Comparison of ENCODE assay signal across 7 mouse cellular contexts in genomic region chr5:151369306-151369721, GRCm38 (mm10). TPM values are rescaled to one million over a fixed set of nuclear protein-coding genes. Genes with fewer than 3 reads are reported as not detected.
DNase-seq lines count a peak whose midpoint lies in the region; ATAC-seq and TF ChIP-seq lines count a peak whose summit lies in the region.

No protein-coding gene starts in this region.

- no peaks in the 10 kb centered on the region for H3K9me3 ChIP-seq in heart, embryonic 13.5 days
- H3K9me3 ChIP-seq in kidney, postnatal 0 days (replicated peaks; ENCODE audit: low read length), result no peaks in the 10 kb centered on the region
- no peaks in the 10 kb centered on the region for H3K9me3 ChIP-seq in midbrain, embryonic 12.5 days

- H3K27me3 ChIP-seq in spleen, adult 2 months (ENCODE audit: control insufficient read depth, insufficient read depth, low read length), result no peaks in the 10 kb centered on the region
- no peaks in the 10 kb centered on the region for H3K27me3 ChIP-seq in heart, embryonic 13.5 days (replicated peaks)
- no peaks in the 10 kb centered on the region for H3K27me3 ChIP-seq in kidney, postnatal 0 days (ENCODE audit: insufficient read depth, low read length)
- H3K27me3 ChIP-seq in midbrain, embryonic 12.5 days, result no peaks in the 10 kb centered on the region

- H3K27ac ChIP-seq in spleen, adult 2 months (ENCODE audit: insufficient read depth, low read length), result peak overlapping the region; percentile 87; the same call in 1 of the 2 replicates
- H3K27ac ChIP-seq in heart, embryonic 13.5 days (replicated peaks), result peak overlapping the region; percentile 98
- peak overlapping the region; percentile 98 for H3K27ac ChIP-seq in kidney, postnatal 0 days
- H3K27ac ChIP-seq in midbrain, embryonic 12.5 days (replicated peaks), result peak overlapping the region; percentile 94

- WGBS in spleen, adult 2 months, result 24% methylated on average over 5 of the region's 5 CpGs
- WGBS in heart, embryonic 13.5 days, result 44% methylated on average over 5 of the region's 5 CpGs
- WGBS in kidney, postnatal 0 days, result 38% methylated on average over 5 of the region's 5 CpGs
- WGBS in midbrain, embryonic 12.5 days, result 73% methylated on average over 5 of the region's 5 CpGs

- ATAC-seq in heart, embryonic 13.5 days (ENCODE audit: extremely low read depth, insufficient number of reproducible peaks, low FRiP score, low TSS enrichment), result no peak
- no peak for ATAC-seq in kidney, postnatal 0 days (replicated peaks; ENCODE audit: low FRiP score, low read depth)
- ATAC-seq in midbrain, embryonic 12.5 days (ENCODE audit: low FRiP score, low read depth), result no peak

- peak overlapping the region; percentile 89 for H3K9ac ChIP-seq in heart, embryonic 13.5 days
- peak overlapping the region; percentile 79 for H3K9ac ChIP-seq in kidney, postnatal 0 days (ENCODE audit: low read depth, low read length)
- peak overlapping the region; percentile 71 for H3K9ac ChIP-seq in midbrain, embryonic 12.5 days (replicated peaks)

- no peaks in the 10 kb centered on the region for H3K36me3 ChIP-seq in spleen, adult 2 months (ENCODE audit: control insufficient read depth, insufficient read depth, low read length)
- H3K36me3 ChIP-seq in heart, embryonic 13.5 days, result no peaks in the 10 kb centered on the region
- H3K36me3 ChIP-seq in kidney, postnatal 0 days (ENCODE audit: insufficient read depth, low read length), result no peaks in the 10 kb centered on the region
- no peaks in the 10 kb centered on the region for H3K36me3 ChIP-seq in midbrain, embryonic 12.5 days

- peaks cover 3% of the 10 kb centered on the region; the same call in 1 of the 2 replicates for H3K4me1 ChIP-seq in spleen, adult 2 months (ENCODE audit: control insufficient read depth, insufficient read depth, insufficient read length)
- H3K4me1 ChIP-seq in heart, embryonic 13.5 days, result peaks cover 14% of the 10 kb centered on the region
- H3K4me1 ChIP-seq in kidney, postnatal 0 days (replicated peaks; ENCODE audit: insufficient read depth, low read length), result no peaks in the 10 kb centered on the region
- H3K4me1 ChIP-seq in midbrain, embryonic 12.5 days, result peaks cover 5% of the 10 kb centered on the region; the same call in 1 of the 2 replicates

- no peak for TF ChIP-seq CTCF in spleen, adult 2 months (IDR thresholded peaks at IDR 0.05; ENCODE audit: extremely low read depth, insufficient read depth, insufficient read length, insufficient replicate concordance)
- no peak for TF ChIP-seq CTCF in kidney, postnatal 0 days (IDR thresholded peaks at IDR 0.05; ENCODE audit: low read depth)

- peak overlapping the region; percentile 71 for H3K4me3 ChIP-seq in spleen, adult 2 months (ENCODE audit: extremely low read depth, insufficient read depth, insufficient read length)
- H3K4me3 ChIP-seq in heart, embryonic 13.5 days, result peak overlapping the region; percentile 62
- peak overlapping the region; percentile 48 for H3K4me3 ChIP-seq in kidney, postnatal 0 days (replicated peaks; ENCODE audit: low read depth, low read length)
- H3K4me3 ChIP-seq in midbrain, embryonic 12.5 days, result peak overlapping the region; percentile 53

- DNase-seq in spleen, adult 2 months (ENCODE audit: low read depth in 1 of 2, low spot score in 2 of 2), result no peak
- no peak for DNase-seq in spleen, postnatal 4 days (ENCODE audit: low spot score in 2 of 2)
- peak; percentile 19 for DNase-seq in cerebellum, adult 9-11 months
- DNase-seq in kidney, postnatal 0 days (ENCODE audit: low spot score), result peak; percentile 37
- no peak for DNase-seq in left cerebral cortex, adult 11 months (ENCODE audit: low spot score)

- no peak for TF ChIP-seq POLR2A in spleen, adult 2 months (IDR thresholded peaks at IDR 0.05; ENCODE audit: low read depth, low read length)

- H3K4me2 ChIP-seq in heart, embryonic 13.5 days, result peak overlapping the region; percentile 81
- peak overlapping the region; percentile 64 for H3K4me2 ChIP-seq in kidney, postnatal 0 days (ENCODE audit: low read length)
- H3K4me2 ChIP-seq in midbrain, embryonic 12.5 days (replicated peaks), result peak overlapping the region; percentile 64

RNA-seq across cellular contexts. Expression of gene Gm42906, which starts 58.6 kb away (rescaled TPM):
- not detected in 2 replicates for polyA plus RNA-seq in spleen, adult 2 months (2012; rRNA removed)
- polyA plus RNA-seq in heart, embryonic 13.5 days (2015; fragmentation: Nextera tagmentation; extraction: Ambion mirVana), result not detected in 2 replicates
- not detected in 2 replicates for polyA plus RNA-seq in kidney, postnatal 0 days (2015; fragmentation: Nextera tagmentation; extraction: Ambion mirVana)
- not detected in 2 replicates for polyA plus RNA-seq in midbrain, embryonic 12.5 days (2016; fragmentation: Nextera tagmentation; extraction: Ambion mirVana)

Comparison
In these comparisons a context has a peak if more than half of its experiments do, and no peak if none do; other contexts are left out.
1. DNase-seq: peak in cerebellum, adult 9-11 months (single experiment) and kidney, postnatal 0 days (single experiment); none in spleen, adult 2 months (0 of 2), spleen, postnatal 4 days (0 of 2) and left cerebral cortex, adult 11 months (single experiment).
2. Peak in every context shown above with its lines, with median percentiles within 50 percentile points of each other: H3K27ac ChIP-seq, H3K4me3 ChIP-seq, H3K4me2 ChIP-seq and H3K9ac ChIP-seq.